Mouse (Mus musculus): ENCODE results near the gene Bcorl1. TPM values are rescaled to one million over a fixed set of nuclear protein-coding genes. Genes with fewer than 3 reads are reported as not detected.

Bcorl1 gene
- polyA plus RNA-seq, 2 experiments = 2.1 to 3.5 TPM

- DNase-seq (ENCODE audit: low read depth in 3 of 3, low spot score in 3 of 3) (no peak), ATAC-seq (ENCODE audit: insufficient read depth) (peak; percentile 9; the same call in 1 of the 2 replicates)
- Histone ChIP-seq H3K4me3 (ENCODE audit: insufficient read depth in 1 of 2, low read depth in 2 of 2, low read length in 2 of 2) (peak overlapping the region; percentile 64 to 69), H3K4me1 (replicated peaks; ENCODE audit: control insufficient read depth in 2 of 2, insufficient read depth in 2 of 2, low read length in 1 of 2) (peaks cover 3 to 10% of the 10 kb centered on the region in 2 experiments; a peak in 2 of 4 replicates), H3K4me2 (ENCODE audit: low read depth) (peak overlapping the region; percentile 79), H3K27me3 (ENCODE audit: control insufficient read depth, insufficient read depth, low read length) (peaks cover 2% of the 10 kb centered on the region; the same call in 1 of the 2 replicates), H3K9ac (replicated peaks) (peak overlapping the region; percentile 60; the same call in 1 of the 2 replicates), H3K9me3 (ENCODE audit: control insufficient read depth, low read length) (no peaks in the 10 kb centered on the region), H3K27ac (no peak overlapping the region), H3K36me3 (replicated peaks; ENCODE audit: control insufficient read depth, insufficient read depth, low read depth) (no peaks in the 10 kb centered on the region)
- WGBS (ENCODE audit: insufficient replicate concordance) = 14% methylated on average over 16 of the region's 16 CpGs
- TF ChIP-seq CTCF (IDR thresholded peaks at IDR 0.05; ENCODE audit: low read depth) = no peak
- no peak for TF ChIP-seq EP300 (IDR thresholded peaks at IDR 0.05; ENCODE audit: low read depth)
Observed at GRCm38 (mm10) chrX:48342731-48343130, 1.6 kb downstream of the Bcorl1 start.

- no peak for TF ChIP-seq EP300 (IDR thresholded peaks at IDR 0.05; ENCODE audit: low read depth)
- Histone ChIP-seq H3K27ac (peak overlapping the region; percentile 78), H3K9ac (replicated peaks) (peak overlapping the region; percentile 81), H3K27me3 (ENCODE audit: control insufficient read depth, insufficient read depth, low read length) (peaks cover 2% of the 10 kb centered on the region; the same call in 1 of the 2 replicates), H3K36me3 (replicated peaks; ENCODE audit: control insufficient read depth, insufficient read depth, low read depth) (no peaks in the 10 kb centered on the region), H3K4me2 (ENCODE audit: low read depth) (peak overlapping the region; percentile 79), H3K4me1 (replicated peaks; ENCODE audit: control insufficient read depth in 2 of 2, insufficient read depth in 2 of 2, low read length in 1 of 2) (peaks cover 3 to 10% of the 10 kb centered on the region in 2 experiments; a peak in 2 of 4 replicates), H3K9me3 (ENCODE audit: control insufficient read depth, low read length) (no peaks in the 10 kb centered on the region), H3K4me3 (ENCODE audit: insufficient read depth in 1 of 2, low read depth in 2 of 2, low read length in 2 of 2) (peak overlapping the region; percentile 68 to 69)
- peak; percentile 76 to 84 (median 77) for DNase-seq (ENCODE audit: low read depth in 3 of 3, low spot score in 3 of 3)
- 4% methylated on average over 36 of the region's 36 CpGs for WGBS (ENCODE audit: insufficient replicate concordance)
- ATAC-seq (ENCODE audit: insufficient read depth) = peak; percentile 85
Observed at GRCm38 (mm10) chrX:48343461-48343952, 2.3 kb downstream of the Bcorl1 start.

GRCm38 (mm10) chrX:48343966-48344642, 2.9 kb downstream of the Bcorl1 start:
- Histone ChIP-seq H3K9ac (replicated peaks) (peak overlapping the region; percentile 81), H3K4me1 (replicated peaks; ENCODE audit: control insufficient read depth in 2 of 2, insufficient read depth in 2 of 2, low read length in 1 of 2) (peaks cover 3 to 10% of the 10 kb centered on the region in 2 experiments; a peak in 2 of 4 replicates), H3K36me3 (replicated peaks; ENCODE audit: control insufficient read depth, insufficient read depth, low read depth) (no peaks in the 10 kb centered on the region), H3K27me3 (ENCODE audit: control insufficient read depth, insufficient read depth, low read length) (peaks cover 2% of the 10 kb centered on the region; the same call in 1 of the 2 replicates), H3K9me3 (ENCODE audit: control insufficient read depth, low read length) (no peaks in the 10 kb centered on the region), H3K27ac (peak overlapping the region; percentile 78), H3K4me3 (ENCODE audit: insufficient read depth in 1 of 2, low read depth in 2 of 2, low read length in 2 of 2) (peak overlapping the region; percentile 68 to 69), H3K4me2 (ENCODE audit: low read depth) (peak overlapping the region; percentile 79)
- 6% methylated on average over 30 of the region's 30 CpGs for WGBS (ENCODE audit: insufficient replicate concordance)
- TF ChIP-seq CTCF (IDR thresholded peaks at IDR 0.05; ENCODE audit: low read depth) (no peak), EP300 (IDR thresholded peaks at IDR 0.05; ENCODE audit: low read depth) (no peak)
- ATAC-seq (ENCODE audit: insufficient read depth) (peak; percentile 8; the same call in 1 of the 2 replicates), DNase-seq (ENCODE audit: low read depth in 3 of 3, low spot score in 3 of 3) (no peak)

- DNase-seq (ENCODE audit: low read depth in 3 of 3, low spot score in 3 of 3) (no peak), ATAC-seq (ENCODE audit: insufficient read depth) (no peak)
- Histone ChIP-seq H3K27ac (0 out of 2 replicates have a peak overlapping the region, but pooled peaks have one; percentile 78), H3K36me3 (replicated peaks; ENCODE audit: control insufficient read depth, insufficient read depth, low read depth) (no peaks in the 10 kb centered on the region), H3K9me3 (ENCODE audit: control insufficient read depth, low read length) (no peaks in the 10 kb centered on the region), H3K4me2 (ENCODE audit: low read depth) (peak overlapping the region; percentile 79), H3K4me1 (replicated peaks; ENCODE audit: control insufficient read depth in 2 of 2, insufficient read depth in 2 of 2, low read length in 1 of 2) (peaks cover 3 to 10% of the 10 kb centered on the region in 2 experiments; a peak in 2 of 4 replicates), H3K27me3 (ENCODE audit: control insufficient read depth, insufficient read depth, low read length) (peaks cover 2% of the 10 kb centered on the region; the same call in 1 of the 2 replicates), H3K9ac (replicated peaks) (peak overlapping the region; percentile 81), H3K4me3 (ENCODE audit: insufficient read depth in 1 of 2, low read depth in 2 of 2, low read length in 2 of 2) (peak overlapping the region; percentile 68 to 69)
- TF ChIP-seq EP300 (IDR thresholded peaks at IDR 0.05; ENCODE audit: low read depth) (no peak), CTCF (IDR thresholded peaks at IDR 0.05; ENCODE audit: low read depth) (no peak)
- WGBS (ENCODE audit: insufficient replicate concordance) = 8% methylated on average over 30 of the region's 61 CpGs
Observed at GRCm38 (mm10) chrX:48344643-48345384, 3.7 kb downstream of the Bcorl1 start.

Data from liver, embryonic 14.5 days (tissue).